Mouse (Mus musculus) gastrocnemius, postnatal 4 days (tissue): ENCODE results near the gene Hspa1l. TPM values are rescaled to one million over a fixed set of nuclear protein-coding genes. Genes with fewer than 3 reads are reported as not detected.
"Not testable (repeated sequence)": the region's sequence is repeated elsewhere in the genome, so short reads cannot be mapped to it uniquely, and the experiment has no call there.

Source experiments
- DNase-seq, 2 experiments: peaks; one replicate each; pipeline ENCODE4 v3.0.0; 2021 to 2022; ENCODE audit warnings: low spot score in 2 of 2, mixed read lengths in 2 of 2
- total RNA-seq, 2 experiments: library from RNA; stranded (reverse); gene quantifications; 2 replicates each; pipeline ENCODE4 v1.2.3; 2021

Hspa1l gene
- total RNA-seq, 2 experiments from 2014 or later: 5.8 to 6.1 TPM

- DNase-seq: no peak
Observed at GRCm38 (mm10) chr17:35002153-35002865, 29.8 kb downstream of the Hspa1l start.

GRCm38 (mm10) chr17:35003022-35003838 is 30.7 kb downstream of the Hspa1l start:
- no peak for DNase-seq

GRCm38 (mm10) chr17:35004075-35004717 is 31.7 kb downstream of the Hspa1l start:
- no peak for DNase-seq

GRCm38 (mm10) chr17:35005158-35005557 is 32.7 kb downstream of the Hspa1l start:
- DNase-seq: no peak

- not testable (repeated sequence) for DNase-seq
Observed at GRCm38 (mm10) chr17:35005902-35006301, 33.4 kb downstream of the Hspa1l start.

GRCm38 (mm10) chr17:35007387-35007991 is 35.0 kb downstream of the Hspa1l start:
- no peak for DNase-seq

- no peak for DNase-seq
Observed at GRCm38 (mm10) chr17:35009586-35009985, 37.1 kb downstream of the Hspa1l start.

- DNase-seq: no peak
Observed at GRCm38 (mm10) chr17:35011440-35011839, 38.9 kb downstream of the Hspa1l start.

GRCm38 (mm10) chr17:35012430-35012829 is 39.9 kb downstream of the Hspa1l start:
- no peak for DNase-seq

GRCm38 (mm10) chr17:35013221-35013620 is 40.7 kb downstream of the Hspa1l start:
- DNase-seq: peak in 1 of 2 experiments; percentile 7

GRCm38 (mm10) chr17:35015296-35015695 is 42.8 kb downstream of the Hspa1l start:
- DNase-seq: no peak

GRCm38 (mm10) chr17:35016376-35016775 is 43.9 kb downstream of the Hspa1l start, which contains the start of gene Vwa7:
Gene Vwa7, plus strand, starts transcription at chr17:35016579.
- no peak for DNase-seq

- no peak for DNase-seq
Observed at GRCm38 (mm10) chr17:35016791-35017705, 44.5 kb downstream of the Hspa1l start.

GRCm38 (mm10) chr17:35017706-35018030 is 45.2 kb downstream of the Hspa1l start:
- DNase-seq: no peak

GRCm38 (mm10) chr17:35018171-35018570 is 45.7 kb downstream of the Hspa1l start:
- DNase-seq: no peak

GRCm38 (mm10) chr17:35019894-35020293 is 47.4 kb downstream of the Hspa1l start:
- no peak for DNase-seq

GRCm38 (mm10) chr17:35020551-35020950 is 48.0 kb downstream of the Hspa1l start:
- no peak for DNase-seq

- DNase-seq: peak; percentile 90 to 93
Observed at GRCm38 (mm10) chr17:35021163-35021808, 48.8 kb downstream of the Hspa1l start.

- no peak for DNase-seq
Observed at GRCm38 (mm10) chr17:35021842-35022477, 49.5 kb downstream of the Hspa1l start.
